Mouse (Mus musculus) heart, adult 18-20 months (tissue): Measurements from ENCODE around the gene Zglp1. TPM values are rescaled to one million over a fixed set of nuclear protein-coding genes. Genes with fewer than 3 reads are reported as not detected.

Source experiments
- DNase-seq, 2 experiments: peaks; one replicate each; pipeline ENCODE4 v3.0.0; 2021 to 2022; ENCODE audit warnings: mixed read lengths in 1 of 2
- microRNA-seq, 2 experiments: library from miRNA; unstranded; fragments of <30 nt; microRNA quantifications; one replicate each; pipeline ENCODE4 v1.2.0; 2022
- total RNA-seq, 2 experiments: library from RNA; stranded (reverse); gene quantifications; 2 replicates each; pipeline ENCODE4 v1.2.3; 2021

Zglp1 gene
- total RNA-seq, 2 experiments from 2014 or later, result not detected

DNA sequence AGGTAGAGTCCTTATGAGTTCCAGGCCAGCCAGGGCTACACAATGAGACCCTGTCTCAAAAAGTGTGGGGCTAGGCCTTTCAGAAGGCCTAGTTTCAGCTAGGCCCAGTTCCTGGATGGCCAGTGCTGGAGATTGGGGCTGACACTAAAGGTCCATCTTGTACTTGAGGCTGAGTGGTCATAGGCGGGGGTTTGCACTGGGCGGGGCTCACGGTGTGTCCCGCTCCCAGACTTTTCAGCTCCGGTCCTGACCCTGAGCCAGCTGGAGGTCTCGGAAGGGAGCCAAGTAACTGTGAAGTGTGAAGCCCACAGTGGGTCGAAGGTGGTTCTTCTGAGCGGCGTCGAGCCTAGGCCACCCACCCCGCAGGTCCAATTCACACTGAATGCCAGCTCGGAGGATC is 40.0 kb downstream of the Zglp1 start:
- DNase-seq, result no peak

DNA sequence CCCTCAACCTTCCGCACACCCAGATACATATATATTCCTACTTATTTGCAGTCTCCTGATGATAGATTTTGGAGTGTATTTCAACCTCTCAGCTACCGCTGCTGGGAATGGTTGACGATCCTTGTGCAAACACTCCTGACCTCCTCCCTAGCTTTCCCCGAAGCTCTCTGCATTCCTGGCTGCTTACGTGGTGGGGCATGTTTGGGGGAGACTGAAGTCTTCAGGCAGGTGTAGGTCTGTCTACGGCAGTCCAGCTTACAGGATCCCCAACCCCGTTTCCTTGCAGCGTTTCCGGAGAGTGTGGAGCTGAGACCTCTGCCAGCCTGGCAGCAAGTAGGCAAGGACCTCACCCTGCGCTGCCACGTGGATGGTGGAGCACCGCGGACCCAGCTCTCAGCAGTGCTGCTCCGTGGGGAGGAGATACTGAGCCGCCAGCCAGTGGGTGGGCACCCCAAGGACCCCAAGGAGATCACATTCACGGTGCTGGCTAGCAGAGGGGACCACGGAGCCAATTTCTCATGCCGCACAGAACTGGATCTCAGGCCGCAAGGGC is 41.6 kb downstream of the Zglp1 start:
- no peak for DNase-seq

DNA sequence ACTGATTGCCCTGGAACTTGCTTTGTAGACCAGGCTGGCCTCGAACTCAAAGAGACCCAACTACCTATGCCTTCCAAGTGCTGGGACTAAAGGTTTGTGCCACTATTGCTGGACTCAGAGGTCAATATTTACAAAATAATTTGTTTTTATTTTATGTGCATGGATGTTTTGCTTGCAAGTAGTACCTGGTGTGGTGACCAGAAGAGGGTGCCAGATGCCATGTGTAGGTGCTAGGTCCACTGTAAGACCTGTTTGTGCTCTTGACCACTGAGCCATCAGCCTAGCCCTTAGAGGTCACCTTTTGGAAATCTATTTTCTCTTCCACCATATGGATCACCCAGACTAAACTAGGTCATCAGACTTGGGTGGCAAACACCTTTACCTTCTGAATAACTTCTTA is 44.2 kb downstream of the Zglp1 start:
- no peak for DNase-seq

DNA sequence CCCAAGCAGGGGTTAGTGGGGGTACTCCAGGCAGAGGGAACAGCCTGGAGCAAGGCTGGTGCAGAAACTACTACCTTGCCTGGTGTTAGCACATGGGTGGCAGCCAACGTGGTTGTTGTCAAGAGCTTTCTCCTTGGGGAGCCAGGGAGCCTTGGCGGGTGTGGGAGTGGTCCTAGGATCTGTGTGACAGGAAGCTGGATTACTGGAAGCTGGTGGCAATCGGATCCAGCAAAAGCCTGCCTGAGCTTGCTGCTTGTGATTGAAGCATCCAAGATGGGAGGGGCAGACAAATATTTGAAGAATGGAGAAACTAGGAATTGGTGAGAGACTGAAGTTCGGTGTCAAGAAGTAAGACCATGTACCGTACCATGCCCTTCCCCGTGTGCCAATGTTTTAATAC is 44.6 kb downstream of the Zglp1 start:
- DNase-seq, result no peak

- no peak for DNase-seq
These were observed 45.5 kb downstream of the Zglp1 start for GRCm38 (mm10) chr9:21021363-21021762.

DNA sequence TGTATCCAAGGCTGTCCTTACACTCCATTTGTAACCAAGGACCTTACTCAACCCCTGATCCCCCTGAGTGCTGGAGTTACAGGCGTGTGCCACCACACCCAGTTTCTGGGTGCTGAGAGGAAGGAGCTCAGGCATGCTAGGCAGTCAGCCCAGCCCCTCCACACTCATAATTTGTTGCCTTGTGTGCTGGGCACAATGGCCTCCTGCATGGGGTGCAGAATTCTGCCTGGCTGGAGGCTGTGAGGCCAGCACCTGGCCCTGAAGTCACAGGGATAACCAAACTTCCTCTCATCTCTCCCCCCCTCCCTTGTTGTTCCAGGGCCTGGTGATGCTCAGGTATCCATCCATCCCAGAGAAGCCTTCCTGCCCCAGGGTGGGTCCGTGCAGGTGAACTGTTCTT is 48.3 kb downstream of the Zglp1 start:
- DNase-seq, result no peak

GRCm38 (mm10) chr9:21017177-21017575 is 49.7 kb downstream of the Zglp1 start:
- DNase-seq, result no peak

- peak; percentile 45 to 56 for DNase-seq
These were observed 50.3 kb downstream of the Zglp1 start for GRCm38 (mm10) chr9:21016331-21017176.

DNA sequence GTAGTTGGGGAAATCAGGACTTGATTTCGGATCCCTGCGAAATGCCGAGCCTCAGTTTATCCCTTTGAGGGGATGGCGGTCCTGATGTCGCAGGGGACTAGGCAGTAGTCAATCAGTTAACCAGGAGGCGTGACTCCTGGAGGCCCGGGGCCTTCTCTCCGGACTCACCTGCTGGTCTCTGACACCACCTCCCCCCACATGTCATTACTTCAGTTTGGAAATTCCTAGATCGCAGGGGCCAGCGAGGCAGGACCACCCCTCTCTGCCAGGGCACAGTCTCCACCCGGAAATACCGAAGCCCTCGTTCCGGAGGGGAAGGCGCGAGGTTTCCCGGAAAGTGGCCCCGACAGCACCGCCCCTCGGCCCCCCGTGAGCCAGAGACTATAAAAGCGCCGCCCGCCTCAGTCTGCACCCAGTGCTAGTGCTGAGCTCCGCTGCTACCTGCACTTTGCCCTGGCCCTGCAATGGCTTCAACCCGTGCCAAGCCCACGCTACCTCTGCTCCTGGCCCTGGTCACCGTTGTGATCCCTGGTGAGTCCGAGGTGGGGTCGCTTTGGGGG is 51.2 kb downstream of the Zglp1 start, which contains the start of gene Icam1:
Gene Icam1, plus strand, starts transcription at position 415 of the 560 bp plus-strand sequence.
- DNase-seq, result peak; percentile 84 to 86

DNA sequence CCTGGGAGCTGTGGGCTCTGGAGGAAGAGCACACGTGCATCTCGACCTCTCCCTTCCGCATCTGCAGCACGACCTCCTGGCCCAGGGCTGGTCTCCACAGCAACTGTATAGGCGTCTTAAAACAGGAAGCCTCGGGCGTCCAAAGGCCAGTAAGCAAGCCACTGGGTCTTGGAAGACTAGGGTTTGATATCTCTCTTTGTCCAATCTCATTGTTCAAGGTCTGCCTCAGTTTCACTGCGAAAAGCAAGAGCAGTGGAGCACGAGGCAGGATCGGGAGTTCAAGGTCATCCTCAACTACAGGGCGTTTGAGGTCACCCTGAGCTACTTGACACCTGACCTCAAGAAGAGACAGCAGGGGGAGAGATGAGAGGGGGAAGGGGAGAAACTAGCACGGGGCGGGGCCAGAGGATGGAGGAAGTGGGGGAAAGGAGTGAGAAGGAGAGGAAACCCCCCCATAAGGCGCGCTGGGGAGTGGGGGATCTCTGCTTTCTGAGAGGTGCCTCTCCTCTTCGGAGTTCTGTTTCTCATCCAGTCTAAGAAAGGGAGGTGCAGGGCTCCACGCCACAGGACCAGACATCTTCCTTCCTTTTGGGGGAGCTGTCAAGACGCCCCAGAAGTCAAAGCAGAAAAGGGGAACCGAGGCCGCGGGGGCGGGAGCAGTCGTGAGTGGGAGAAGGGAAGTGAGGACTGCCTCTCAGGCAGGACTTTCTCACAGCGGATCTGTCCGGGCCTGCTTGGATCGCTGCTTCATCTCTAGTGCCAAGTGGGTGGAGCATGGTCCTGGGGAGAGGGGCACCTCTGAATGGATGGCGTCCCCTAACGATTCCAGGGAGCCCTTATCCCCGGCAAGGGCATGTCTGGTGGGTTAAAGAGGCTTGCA is 52.0 kb downstream of the Zglp1 start:
- peak; percentile 84 to 89 for DNase-seq

Small RNAs within 50 kb of the gene (microRNA-seq; reads per million reads assigned to microRNA genes)
- 0 reads per million in 2 experiments for gene Mir1900
- gene Mir7082, result 0 reads per million in 2 experiments

Other genes with a start within 250 kb of the Zglp1 start
- not detected for gene Rdh8, start 248.6 kb downstream of the Zglp1 start, total RNA-seq
- 1 to 10 TPM; 3.9 to 4.0 TPM for gene A230050P20Rik, start 198.5 kb downstream of the Zglp1 start, total RNA-seq
- gene Angptl6, start 187.4 kb downstream of the Zglp1 start, total RNA-seq, result 1 to 10 TPM; 4.3 to 4.4 TPM
- 1 to 10 TPM; 5.5 to 7.4 TPM for gene Ppan, start 178.9 kb downstream of the Zglp1 start, total RNA-seq
- 100 to 1,000 TPM; 114 to 116 TPM for gene Eif3g, start 168.5 kb downstream of the Zglp1 start, total RNA-seq
- 10 to 100 TPM; 10.3 to 12.6 TPM for gene Dnmt1, start 107.2 kb downstream of the Zglp1 start, total RNA-seq
- gene S1pr2, start 90.3 kb downstream of the Zglp1 start, total RNA-seq, result 1 to 10 TPM; 1.4 to 2.0 TPM
- 100 to 1,000 TPM; 130 to 138 TPM for gene Mrpl4, start 64.4 kb downstream of the Zglp1 start, total RNA-seq
- gene Icam1, start 51.1 kb downstream of the Zglp1 start, total RNA-seq, result 1 to 10 TPM; 8.7 to 9.1 TPM
- gene Icam4, start 37.7 kb downstream of the Zglp1 start, total RNA-seq, result 1 to 10 TPM; 1.2 to 1.3 TPM
- not detected for gene Icam5, start 35.0 kb downstream of the Zglp1 start, total RNA-seq
- under 1 TPM; 0.30 to 0.33 TPM for gene Gm49373, start 6.0 kb upstream of the Zglp1 start, total RNA-seq
- gene Fdx1l, start 6.5 kb upstream of the Zglp1 start, total RNA-seq, result 10 to 100 TPM; 39.1 to 48.3 TPM
- gene Gm38431, start 24.9 kb upstream of the Zglp1 start, total RNA-seq, result under 1 TPM; 0.27 to 0.31 TPM
- gene Raver1, start 24.9 kb upstream of the Zglp1 start, total RNA-seq, result 10 to 100 TPM; 22.5 to 23.9 TPM
- gene Tyk2, start 64.2 kb upstream of the Zglp1 start, total RNA-seq, result 10 to 100 TPM in 1 of 2 experiments, 1 to 10 TPM in 1; 8.0 to 10.3 TPM
- 100 to 1,000 TPM; 160 to 168 TPM for gene Cdc37, start 82.9 kb upstream of the Zglp1 start, total RNA-seq
- gene Pde4a, start 98.6 kb upstream of the Zglp1 start, total RNA-seq, result 10 to 100 TPM; 52.5 to 59.1 TPM
- 10 to 100 TPM; 43.1 to 44.5 TPM for gene Keap1, start 172.3 kb upstream of the Zglp1 start, total RNA-seq
- gene S1pr5, start 181.3 kb upstream of the Zglp1 start, total RNA-seq, result 1 to 10 TPM in 1 of 2 experiments, under 1 TPM in 1; 0.89 to 1.5 TPM
- gene Atg4d, start 198.2 kb upstream of the Zglp1 start, total RNA-seq, result 100 to 1,000 TPM in 1 of 2 experiments, 10 to 100 TPM in 1; 82.0 to 101 TPM
- 10 to 100 TPM; 10.6 to 17.2 TPM for gene Kri1, start 220.9 kb upstream of the Zglp1 start, total RNA-seq
- 10 to 100 TPM; 14.3 to 15.9 TPM for gene Cdkn2d, start 224.3 kb upstream of the Zglp1 start, total RNA-seq
- gene Ap1m2, start 245.2 kb upstream of the Zglp1 start, total RNA-seq, result not detected